Mouse (Mus musculus) testis, adult 2 months (tissue): ENCODE measurements around the gene Cntnap5c. TPM values are rescaled to one million over a fixed set of nuclear protein-coding genes. Genes with fewer than 3 reads are reported as not detected.

ENCODE experiments used
- H3K27ac ChIP-seq: fragments of 200-500 bp; 2 replicates; pipeline ENCODE4 v1.5.1; 2012; ENCODE audit warnings: low read depth, low read length; ENCODE audit not compliant: control insufficient read depth, insufficient read depth
- H3K27me3 ChIP-seq: fragments of 200-500 bp; 2 replicates; pipeline ENCODE4 v1.6.1; 2012; ENCODE audit warnings: mild to moderate bottlenecking, low read length, moderate library complexity; ENCODE audit not compliant: control insufficient read depth, insufficient read depth
- H3K36me3 ChIP-seq: fragments of 200-500 bp; 2 replicates; pipeline ENCODE4 v1.6.1; 2012; ENCODE audit warnings: mild to moderate bottlenecking, low read length; ENCODE audit not compliant: control insufficient read depth, insufficient read depth
- H3K4me1 ChIP-seq: fragments of 200-500 bp; 2 replicates; pipeline ENCODE4 v1.6.1; 2012; ENCODE audit warnings: low read length; ENCODE audit not compliant: control insufficient read depth, insufficient read depth
- H3K4me3 ChIP-seq: fragments of 200-500 bp; 2 replicates; pipeline ENCODE4 v1.5.1; 2012; ENCODE audit warnings: low read depth, mild to moderate bottlenecking, low read length, moderate library complexity, mixed read lengths; ENCODE audit not compliant: control insufficient read depth
- CTCF ChIP-seq: fragments of 200-500 bp; IDR thresholded peaks from 2 replicates; pipeline ENCODE4 v1.5.1; 2012; ENCODE audit warnings: low read depth, mild to moderate bottlenecking, inconsistent platforms, low read length, moderate library complexity; ENCODE audit not compliant: control insufficient read depth, insufficient read depth, insufficient replicate concordance
- POLR2A ChIP-seq: fragments of 200-500 bp; IDR thresholded peaks from 2 replicates; pipeline ENCODE4 v1.6.1; 2012; ENCODE audit warnings: low read depth, mild to moderate bottlenecking, inconsistent platforms, low read length, moderate library complexity; ENCODE audit not compliant: control insufficient read depth
- polyA plus RNA-seq: library from polyadenylated mRNA; depleted of rRNA; stranded (reverse); fragments of >200 nt; gene quantifications from 2 replicates; pipeline ENCODE4 v1.2.3, GENCODE M21; 2012

Gene Cntnap5c
- polyA plus RNA-seq, 1 experiment, result 1.1 TPM

GRCm38 (mm10) chr17:58041178-58041577, 271.8 kb downstream of the Cntnap5c start:
- no peak for TF ChIP-seq POLR2A
- no peak for TF ChIP-seq CTCF
- no peaks in the 10 kb centered on the region for H3K36me3 ChIP-seq
- H3K27ac ChIP-seq, result no peak overlapping the region
- no peak overlapping the region for H3K4me3 ChIP-seq
- no peaks in the 10 kb centered on the region for H3K4me1 ChIP-seq
- no peaks in the 10 kb centered on the region for H3K27me3 ChIP-seq

- H3K27ac ChIP-seq, result no peak overlapping the region
- TF ChIP-seq POLR2A (no peak), CTCF (no peak)
- H3K4me3 ChIP-seq, result no peak overlapping the region
- no peaks in the 10 kb centered on the region for H3K36me3 ChIP-seq
- H3K4me1 ChIP-seq, result no peaks in the 10 kb centered on the region
- no peaks in the 10 kb centered on the region for H3K27me3 ChIP-seq
Observed at GRCm38 (mm10) chr17:58045149-58045548, 275.8 kb downstream of the Cntnap5c start.

GRCm38 (mm10) chr17:58069912-58070311, 300.5 kb downstream of the Cntnap5c start:
- H3K4me3 ChIP-seq, result no peak overlapping the region

DNA sequence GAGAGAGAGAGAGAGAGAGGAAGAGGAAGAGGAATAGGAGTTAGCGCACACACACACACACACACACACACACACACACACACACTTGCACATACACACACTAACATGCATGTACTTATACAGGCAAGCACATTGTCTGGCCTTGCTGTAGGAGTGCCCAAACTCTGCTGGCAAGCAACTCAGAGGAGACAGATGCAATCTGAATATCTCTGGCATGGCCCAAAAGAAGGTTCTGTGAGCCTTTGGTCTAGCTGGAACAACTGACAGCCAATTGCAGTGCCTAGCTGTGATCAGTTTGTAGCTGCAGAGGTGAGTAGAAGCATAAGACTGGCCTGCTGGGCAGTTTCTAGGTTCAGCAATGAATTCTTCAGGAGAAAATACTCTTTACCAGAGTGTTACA, 313.3 kb downstream of the Cntnap5c start:
- no peaks in the 10 kb centered on the region for H3K4me1 ChIP-seq
- TF ChIP-seq CTCF, result no peak
- TF ChIP-seq POLR2A, result no peak
- no peaks in the 10 kb centered on the region for H3K27me3 ChIP-seq
- no peaks in the 10 kb centered on the region for H3K36me3 ChIP-seq
- no peak overlapping the region for H3K27ac ChIP-seq
- no peak overlapping the region for H3K4me3 ChIP-seq

More at GRCm38 (mm10) chr17:58069912-58070311, 300.5 kb downstream of the Cntnap5c start:
- no peak overlapping the region for H3K27ac ChIP-seq
- no peaks in the 10 kb centered on the region for H3K36me3 ChIP-seq
- no peaks in the 10 kb centered on the region for H3K27me3 ChIP-seq
- no peaks in the 10 kb centered on the region for H3K4me1 ChIP-seq
- TF ChIP-seq CTCF (no peak), POLR2A (no peak)

- H3K4me3 ChIP-seq, result no peak overlapping the region
- H3K36me3 ChIP-seq, result no peaks in the 10 kb centered on the region
- TF ChIP-seq CTCF (no peak), POLR2A (no peak)
- no peaks in the 10 kb centered on the region for H3K27me3 ChIP-seq
- H3K27ac ChIP-seq, result no peak overlapping the region
- no peaks in the 10 kb centered on the region for H3K4me1 ChIP-seq
Observed at GRCm38 (mm10) chr17:58104505-58104904, 335.1 kb downstream of the Cntnap5c start.

- no peaks in the 10 kb centered on the region for H3K36me3 ChIP-seq
- TF ChIP-seq CTCF, result no peak
- no peak for TF ChIP-seq POLR2A
Observed at GRCm38 (mm10) chr17:58107901-58108300, 338.5 kb downstream of the Cntnap5c start.

DNA sequence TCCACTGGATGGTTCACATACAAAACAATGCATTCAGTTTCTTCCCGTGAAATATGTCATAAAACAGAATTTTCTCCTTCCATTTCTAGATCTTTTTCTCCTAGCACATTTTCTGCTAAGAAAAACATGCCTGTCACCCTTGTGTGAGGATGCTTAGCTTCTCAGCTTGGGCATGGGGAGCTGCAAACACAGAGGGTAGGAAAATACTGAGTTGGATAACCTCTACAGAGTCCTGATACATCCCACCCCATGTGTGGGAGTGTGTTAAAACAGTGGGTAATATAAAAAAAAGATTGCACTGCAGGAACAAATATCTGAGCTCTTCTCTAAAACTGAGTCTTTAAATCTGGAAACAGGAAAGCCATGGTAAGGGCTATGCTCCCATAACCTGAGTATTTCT, 339.0 kb downstream of the Cntnap5c start:
- Histone ChIP-seq H3K4me1 (no peaks in the 10 kb centered on the region), H3K36me3 (no peaks in the 10 kb centered on the region), H3K27me3 (no peaks in the 10 kb centered on the region), H3K4me3 (no peak overlapping the region), H3K27ac (no peak overlapping the region)
- TF ChIP-seq POLR2A (no peak), CTCF (no peak)

More at GRCm38 (mm10) chr17:58107901-58108300, 338.5 kb downstream of the Cntnap5c start:
- Histone ChIP-seq H3K27me3 (no peaks in the 10 kb centered on the region), H3K4me1 (no peaks in the 10 kb centered on the region), H3K4me3 (no peak overlapping the region), H3K27ac (no peak overlapping the region)

GRCm38 (mm10) chr17:58187171-58187570, 417.8 kb downstream of the Cntnap5c start:
- no peak overlapping the region for H3K4me3 ChIP-seq
- TF ChIP-seq CTCF, result no peak
- no peak for TF ChIP-seq POLR2A
- H3K4me1 ChIP-seq, result no peaks in the 10 kb centered on the region
- no peak overlapping the region for H3K27ac ChIP-seq
- H3K27me3 ChIP-seq, result no peaks in the 10 kb centered on the region
- H3K36me3 ChIP-seq, result no peaks in the 10 kb centered on the region
